Mouse (Mus musculus): ENCODE results near the gene Tmem132a.

GRCm38 (mm10) chr19:10832030-10832429 is 37.7 kb downstream of the Tmem132a start:
- TF ChIP-seq CTCF (IDR thresholded peaks at IDR 0.05; ENCODE audit: extremely low read depth, insufficient read length, insufficient replicate concordance, low read depth, low read length) (no peak), POLR2A (IDR thresholded peaks at IDR 0.05; ENCODE audit: low read depth, low read length) (no peak)

Data from small intestine, adult 2 months (tissue).